Mouse (Mus musculus) lung, embryonic 15.5 days (tissue): ENCODE measurements around the gene Slc38a2. TPM values are rescaled to one million over a fixed set of nuclear protein-coding genes. Genes with fewer than 3 reads are reported as not detected.

Source experiments
- ATAC-seq: fragments of 200-750 bp; cut with Nextera tagmentation; 2 replicates; pipeline ENCODE4 v1.8.0; 2017; ENCODE audit warnings: moderate number of reproducible peaks, borderline replicate concordance; ENCODE audit not compliant: low FRiP score, low TSS enrichment; ENCODE audit errors: extremely low read depth
- H3K27ac ChIP-seq: fragments of 300-500 bp; sonication (generic); 2 replicates; pipeline ENCODE4 v1.5.1; 2015; ENCODE audit warnings: moderate library complexity, mild to moderate bottlenecking, inconsistent platforms
- H3K27me3 ChIP-seq: fragments of 300-500 bp; sonication (generic); 2 replicates; pipeline ENCODE4 v1.6.1; 2015; ENCODE audit warnings: inconsistent platforms
- H3K36me3 ChIP-seq: fragments of 300-500 bp; sonication (generic); 2 replicates; pipeline ENCODE4 v1.6.1; 2015; ENCODE audit warnings: inconsistent platforms
- H3K4me1 ChIP-seq: fragments of 300-500 bp; sonication (generic); 2 replicates; pipeline ENCODE4 v1.6.1; 2015; ENCODE audit warnings: inconsistent platforms
- H3K4me2 ChIP-seq: fragments of 300-500 bp; sonication (generic); 2 replicates; pipeline ENCODE4 v1.6.1; 2015; ENCODE audit warnings: inconsistent platforms, mild to moderate bottlenecking, moderate library complexity
- H3K4me3 ChIP-seq: fragments of 300-500 bp; sonication (generic); 2 replicates; pipeline ENCODE4 v1.5.1; 2015; ENCODE audit warnings: mild to moderate bottlenecking, inconsistent platforms
- H3K9ac ChIP-seq: fragments of 300-500 bp; sonication (generic); 2 replicates; pipeline ENCODE4 v1.6.1; 2015; ENCODE audit warnings: inconsistent platforms
- H3K9me3 ChIP-seq: fragments of 300-500 bp; sonication (generic); 2 replicates; pipeline ENCODE4 v1.6.1; 2016; ENCODE audit warnings: inconsistent platforms
- WGBS: fragments of 180-500 bp; shearing (Covaris S2); methylation state at CpG from one replicate; pipeline ENCODE4 v1.1.7; 2015; 5-methylcytosine and 5-hydroxymethylcytosine counted together
- polyA plus RNA-seq: library from polyadenylated mRNA; unstranded; fragments of >200 nt; fragmentation: Nextera tagmentation; extraction: Ambion mirVana; gene quantifications from 2 replicates; pipeline ENCODE4 v1.2.1, GENCODE M21; 2015

Gene Slc38a2
- polyA plus RNA-seq, 1 experiment from 2014 or later: 138 TPM

- H3K4me1 ChIP-seq: peaks cover 17% of the 10 kb centered on the region
- no peak overlapping the region for H3K4me3 ChIP-seq
- no peak for ATAC-seq
- no peak overlapping the region for H3K4me2 ChIP-seq
- no peaks in the 10 kb centered on the region for H3K36me3 ChIP-seq
- no peak overlapping the region for H3K9ac ChIP-seq
- WGBS: 79% methylated on average over 2 of the region's 2 CpGs
- H3K27me3 ChIP-seq: no peaks in the 10 kb centered on the region; the same call in 1 of the 2 replicates
- H3K27ac ChIP-seq: no peak overlapping the region
- H3K9me3 ChIP-seq: no peaks in the 10 kb centered on the region
Measured at GRCm38 (mm10) chr15:96707936-96708335, 8.4 kb upstream of the Slc38a2 start.

GRCm38 (mm10) chr15:96702466-96703031 lies 3.0 kb upstream of the Slc38a2 start:
- Histone ChIP-seq H3K27me3 (no peaks in the 10 kb centered on the region; the same call in 1 of the 2 replicates), H3K27ac (no peak overlapping the region), H3K9me3 (no peaks in the 10 kb centered on the region), H3K9ac (no peak overlapping the region), H3K36me3 (no peaks in the 10 kb centered on the region), H3K4me1 (peaks cover 3% of the 10 kb centered on the region; the same call in 1 of the 2 replicates), H3K4me3 (no peak overlapping the region), H3K4me2 (no peak overlapping the region)
- 86% methylated on average over 12 of the region's 12 CpGs for WGBS
- no peak for ATAC-seq

GRCm38 (mm10) chr15:96700766-96701165 lies 1.2 kb upstream of the Slc38a2 start:
- H3K9ac ChIP-seq: no peak overlapping the region
- no peaks in the 10 kb centered on the region for H3K9me3 ChIP-seq

GRCm38 (mm10) chr15:96698658-96699448 lies 677 bp downstream of the Slc38a2 start:
- Histone ChIP-seq H3K27ac (peak overlapping the region; percentile 98), H3K4me2 (peak overlapping the region; percentile 75), H3K27me3 (no peaks in the 10 kb centered on the region), H3K9me3 (no peaks in the 10 kb centered on the region), H3K4me1 (peaks cover 40% of the 10 kb centered on the region), H3K36me3 (peaks cover 17% of the 10 kb centered on the region), H3K4me3 (peak overlapping the region; percentile 78), H3K9ac (peak overlapping the region; percentile 93)
- under 1% methylated on average over 80 of the region's 101 CpGs for WGBS
- ATAC-seq: peak; percentile 85

More at GRCm38 (mm10) chr15:96700766-96701165, 1.2 kb upstream of the Slc38a2 start:
- ATAC-seq: no peak
- peak overlapping the region; percentile 98 for H3K27ac ChIP-seq
- peak overlapping the region; percentile 75 for H3K4me2 ChIP-seq
- H3K36me3 ChIP-seq: no peaks in the 10 kb centered on the region; the same call in 1 of the 2 replicates
- H3K27me3 ChIP-seq: no peaks in the 10 kb centered on the region; the same call in 1 of the 2 replicates
- 25% methylated on average over 13 of the region's 13 CpGs for WGBS
- H3K4me1 ChIP-seq: peaks cover 21% of the 10 kb centered on the region
- peak overlapping the region; percentile 78; the same call in 1 of the 2 replicates for H3K4me3 ChIP-seq

GRCm38 (mm10) chr15:96697901-96698657 lies 1.5 kb downstream of the Slc38a2 start:
- Histone ChIP-seq H3K36me3 (peaks cover 24% of the 10 kb centered on the region), H3K4me1 (peaks cover 45% of the 10 kb centered on the region), H3K4me2 (peak overlapping the region; percentile 75), H3K4me3 (peak overlapping the region; percentile 78), H3K9me3 (no peaks in the 10 kb centered on the region), H3K27me3 (no peaks in the 10 kb centered on the region), H3K27ac (peak overlapping the region; percentile 98), H3K9ac (peak overlapping the region; percentile 93)
- WGBS: 5% methylated on average over 19 of the region's 19 CpGs
- ATAC-seq: no peak

- Histone ChIP-seq H3K4me3 (peak overlapping the region; percentile 78), H3K27me3 (no peaks in the 10 kb centered on the region), H3K4me2 (peak overlapping the region; percentile 75), H3K9ac (peak overlapping the region; percentile 93), H3K9me3 (no peaks in the 10 kb centered on the region), H3K27ac (peak overlapping the region; percentile 49), H3K4me1 (peaks cover 45% of the 10 kb centered on the region), H3K36me3 (peaks cover 38% of the 10 kb centered on the region)
- 17% methylated on average over 13 of the region's 13 CpGs for WGBS
- ATAC-seq: no peak
Measured at GRCm38 (mm10) chr15:96696486-96697284, 2.8 kb downstream of the Slc38a2 start.

- ATAC-seq: no peak
- Histone ChIP-seq H3K4me1 (peaks cover 41% of the 10 kb centered on the region), H3K27ac (0 out of 2 replicates have a peak overlapping the region, but pooled peaks have one; percentile 2), H3K4me2 (peak overlapping the region; percentile 75), H3K9me3 (no peaks in the 10 kb centered on the region), H3K9ac (peak overlapping the region; percentile 93; the same call in 1 of the 2 replicates), H3K27me3 (no peaks in the 10 kb centered on the region), H3K4me3 (peak overlapping the region; percentile 78), H3K36me3 (peaks cover 48% of the 10 kb centered on the region)
- 47% methylated on average over 26 of the region's 26 CpGs for WGBS
Measured at GRCm38 (mm10) chr15:96695455-96696421, 3.8 kb downstream of the Slc38a2 start.

- Histone ChIP-seq H3K4me1 (peaks cover 41% of the 10 kb centered on the region), H3K4me3 (no peak overlapping the region), H3K27me3 (no peaks in the 10 kb centered on the region), H3K9ac (no peak overlapping the region), H3K4me2 (peak overlapping the region; percentile 75), H3K36me3 (peaks cover 55% of the 10 kb centered on the region), H3K9me3 (no peaks in the 10 kb centered on the region), H3K27ac (0 out of 2 replicates have a peak overlapping the region, but pooled peaks have one; percentile 42)
- WGBS: 84% methylated on average over 7 of the region's 7 CpGs
- no peak for ATAC-seq
Measured at GRCm38 (mm10) chr15:96694988-96695387, 4.5 kb downstream of the Slc38a2 start.

GRCm38 (mm10) chr15:96693688-96694087 lies 5.8 kb downstream of the Slc38a2 start:
- 40% methylated on average over 14 of the region's 14 CpGs for WGBS
- H3K4me2 ChIP-seq: peak overlapping the region; percentile 2; the same call in 1 of the 2 replicates
- no peak overlapping the region for H3K9ac ChIP-seq

GRCm38 (mm10) chr15:96692401-96692800 lies 7.1 kb downstream of the Slc38a2 start:
- 89% methylated on average over 11 of the region's 11 CpGs for WGBS
- no peak for ATAC-seq
- H3K9ac ChIP-seq: no peak overlapping the region
- peaks cover 76% of the 10 kb centered on the region for H3K36me3 ChIP-seq
- H3K9me3 ChIP-seq: no peaks in the 10 kb centered on the region
- H3K4me3 ChIP-seq: no peak overlapping the region
- H3K4me2 ChIP-seq: no peak overlapping the region
- H3K4me1 ChIP-seq: peaks cover 43% of the 10 kb centered on the region
- H3K27me3 ChIP-seq: no peaks in the 10 kb centered on the region
- H3K27ac ChIP-seq: 0 out of 2 replicates have a peak overlapping the region, but pooled peaks have one; percentile 3

More at GRCm38 (mm10) chr15:96693688-96694087, 5.8 kb downstream of the Slc38a2 start:
- peak overlapping the region; percentile 42 for H3K27ac ChIP-seq
- peaks cover 41% of the 10 kb centered on the region for H3K4me1 ChIP-seq
- H3K9me3 ChIP-seq: no peaks in the 10 kb centered on the region
- no peak for ATAC-seq
- H3K36me3 ChIP-seq: peaks cover 66% of the 10 kb centered on the region
- H3K27me3 ChIP-seq: no peaks in the 10 kb centered on the region
- no peak overlapping the region for H3K4me3 ChIP-seq
